Mouse (Mus musculus) embryonic facial prominence, embryonic 11.5 days (tissue): ENCODE measurements around the gene Ooep. TPM values are rescaled to one million over a fixed set of nuclear protein-coding genes. Genes with fewer than 3 reads are reported as not detected.
"Not testable (repeated sequence)": the region's sequence is repeated elsewhere in the genome, so short reads cannot be mapped to it uniquely, and the experiment has no call there.

ENCODE experiments used
- ATAC-seq: fragments of 200-750 bp; cut with Nextera tagmentation; replicated peaks from 2 replicates; pipeline ENCODE4 v1.8.0; 2017; ENCODE audit warnings: low read depth; ENCODE audit not compliant: insufficient number of reproducible peaks, low FRiP score, low TSS enrichment
- DNase-seq: peaks from one replicate; pipeline ENCODE4 v3.0.0-alpha.2; 2015; ENCODE audit warnings: low spot score
- H3K27ac ChIP-seq: fragments of 300-500 bp; sonication (generic); replicated peaks from 2 replicates; pipeline ENCODE4 v1.5.1; 2014; ENCODE audit warnings: mild to moderate bottlenecking, low read depth, low read length, control low read depth
- H3K27me3 ChIP-seq: fragments of 300-500 bp; sonication (generic); 2 replicates; pipeline ENCODE4 v1.6.1; 2014; ENCODE audit warnings: mild to moderate bottlenecking, low read length, moderate library complexity, mixed read lengths; ENCODE audit not compliant: control insufficient read depth, insufficient read depth
- H3K36me3 ChIP-seq: fragments of 300-500 bp; sonication (generic); replicated peaks from 2 replicates; pipeline ENCODE4 v1.6.1; 2014; ENCODE audit warnings: low read depth, mild to moderate bottlenecking, low read length, moderate library complexity, mixed read lengths; ENCODE audit not compliant: control insufficient read depth, insufficient read depth
- H3K4me1 ChIP-seq: fragments of 300-500 bp; sonication (generic); 2 replicates; pipeline ENCODE4 v1.6.1; 2014; ENCODE audit warnings: low read length, mixed read lengths; ENCODE audit not compliant: control insufficient read depth, insufficient read depth
- H3K4me2 ChIP-seq: fragments of 300-500 bp; sonication (generic); 2 replicates; pipeline ENCODE4 v1.6.1; 2014; ENCODE audit warnings: low read depth, mild to moderate bottlenecking, control low read depth, low read length, moderate library complexity
- H3K4me3 ChIP-seq: fragments of 300-500 bp; sonication (generic); 2 replicates; pipeline ENCODE4 v1.5.1; 2014; ENCODE audit warnings: low read depth, low read length, control low read depth
- H3K9ac ChIP-seq: fragments of 300-500 bp; sonication (generic); replicated peaks from 2 replicates; pipeline ENCODE4 v1.6.1; 2014; ENCODE audit warnings: mild to moderate bottlenecking, control low read depth, low read length
- H3K9me3 ChIP-seq: fragments of 300-500 bp; sonication (generic); replicated peaks from 2 replicates; pipeline ENCODE4 v1.6.1; 2016; ENCODE audit warnings: mild to moderate bottlenecking, low read length, inconsistent platforms, mixed read lengths; ENCODE audit not compliant: control insufficient read depth
- WGBS: fragments of 180-500 bp; shearing (Covaris S2); extraction: QIAGEN DNeasy Blood & Tissue Kit; methylation state at CpG from one replicate; pipeline ENCODE4 v1.1.7; 2014; 5-methylcytosine and 5-hydroxymethylcytosine counted together
- polyA plus RNA-seq: library from polyadenylated mRNA; unstranded; fragments of >200 nt; fragmentation: Nextera tagmentation; extraction: Ambion mirVana; gene quantifications from 2 replicates; pipeline ENCODE4 v1.2.1, GENCODE M21; 2014

Gene Ooep
- polyA plus RNA-seq, 1 experiment from 2014 or later = 1.4 TPM

GRCm38 (mm10) chr9:78340324-78340723 is 38.2 kb downstream of the Ooep start:
- WGBS = 8% methylated on average over 8 of the region's 8 CpGs
- ATAC-seq, H3K4me3 ChIP-seq: not testable (repeated sequence)

GRCm38 (mm10) chr9:78337050-78337449 is 41.5 kb downstream of the Ooep start:
- not testable (repeated sequence) for H3K27me3 ChIP-seq, H3K27ac ChIP-seq, H3K4me1 ChIP-seq, ATAC-seq, H3K36me3 ChIP-seq, H3K9me3 ChIP-seq, DNase-seq, H3K9ac ChIP-seq, H3K4me3 ChIP-seq, H3K4me2 ChIP-seq

More at GRCm38 (mm10) chr9:78340324-78340723, 38.2 kb downstream of the Ooep start:
- not testable (repeated sequence) for H3K9me3 ChIP-seq, H3K4me1 ChIP-seq, H3K36me3 ChIP-seq, H3K27me3 ChIP-seq, H3K9ac ChIP-seq, H3K27ac ChIP-seq, H3K4me2 ChIP-seq
- peak; percentile 69 for DNase-seq

DNA sequence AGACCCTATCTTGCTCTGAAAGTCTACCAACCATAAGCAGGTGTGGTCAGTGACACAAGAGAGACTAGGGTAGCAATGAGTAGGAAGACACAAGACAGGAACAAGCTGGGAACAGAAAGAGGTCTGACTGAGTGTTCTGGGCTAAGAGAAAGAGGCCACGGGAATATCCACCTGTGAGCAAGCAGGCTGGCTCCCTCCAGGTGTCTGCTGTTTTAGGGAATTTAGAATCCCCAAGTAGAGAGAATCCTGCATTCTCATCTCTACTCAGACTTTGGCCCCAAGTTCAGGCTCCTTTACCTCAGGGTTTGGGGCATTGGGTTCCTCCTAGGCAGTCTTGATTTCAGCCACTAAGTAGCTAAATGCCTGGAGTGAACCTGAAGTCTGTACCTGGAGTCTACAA is 51.2 kb downstream of the Ooep start, which contains the start of gene Omt2b:
Gene Omt2b (plus strand): TSS at position 301 of the 400 bp plus-strand sequence.
- not testable (repeated sequence) for H3K27me3 ChIP-seq, H3K4me2 ChIP-seq, H3K27ac ChIP-seq, DNase-seq, H3K4me3 ChIP-seq, H3K4me1 ChIP-seq, H3K9ac ChIP-seq, ATAC-seq, H3K36me3 ChIP-seq, H3K9me3 ChIP-seq
- 88% methylated on average over 1 of the region's 1 CpGs for WGBS

Other genes starting within 250 kb of the Ooep start
- gene Gsta4, start 196.0 kb downstream of the Ooep start, polyA plus RNA-seq = 120 and 124 TPM in 2 replicates
- gene Gsta1, start 148.1 kb downstream of the Ooep start, polyA plus RNA-seq = not detected in 2 replicates
- gene Gm3776, start 121.6 kb downstream of the Ooep start, polyA plus RNA-seq = not detected in 2 replicates
- not detected in 2 replicates for gene Gm10639, start 88.8 kb downstream of the Ooep start, polyA plus RNA-seq
- not detected in 2 replicates for gene Omt2a, start 63.9 kb downstream of the Ooep start, polyA plus RNA-seq
- not detected in 2 replicates for gene Omt2b, start 51.1 kb downstream of the Ooep start, polyA plus RNA-seq
- gene Gsta2, start 22.9 kb downstream of the Ooep start, polyA plus RNA-seq = not detected in 2 replicates
- gene Dppa5a, start 10.5 kb downstream of the Ooep start, polyA plus RNA-seq = not detected in 2 replicates
- gene Ddx43, start 17.1 kb upstream of the Ooep start, polyA plus RNA-seq = 0.15 TPM in 1 of 2 replicates, not detected in the other
- gene Cgas, start 64.5 kb upstream of the Ooep start, polyA plus RNA-seq = 0.84 and 0.92 TPM in 2 replicates
- gene Mto1, start 69.5 kb upstream of the Ooep start, polyA plus RNA-seq = 21.4 and 24.7 TPM in 2 replicates
- gene Gm17324, start 70.1 kb upstream of the Ooep start, polyA plus RNA-seq = 0.32 and 0.70 TPM in 2 replicates
- 5,291 and 5,417 TPM in 2 replicates for gene Eef1a1, start 110.4 kb upstream of the Ooep start, polyA plus RNA-seq
- gene Slc17a5, start 209.3 kb upstream of the Ooep start, polyA plus RNA-seq = 11.8 and 13.8 TPM in 2 replicates
- 6.0 and 6.2 TPM in 2 replicates for gene Cd109, start 236.8 kb upstream of the Ooep start, polyA plus RNA-seq